Mouse (Mus musculus) heart, postnatal 0 days (tissue): ENCODE measurements around the gene Traf3.
A peak's percentile ranks its signal among the peaks of the same experiment; 100 is the strongest.

Experiments
- CTCF ChIP-seq: IDR thresholded peaks from 2 replicates; pipeline ENCODE4 v1.5.1; 2016; ENCODE audit warnings: antibody characterized with exemption, control low read depth, low read depth
- EP300 ChIP-seq: IDR thresholded peaks from 2 replicates; pipeline ENCODE4 v1.6.1; 2016; ENCODE audit warnings: antibody characterized with exemption, low read depth

- TF ChIP-seq CTCF: peak; percentile 11; the same call in 1 of the 2 replicates
- TF ChIP-seq EP300: no peak
Measured at GRCm38 (mm10) chr12:111143005-111143508, 23.1 kb upstream of the Traf3 start.
